Mouse (Mus musculus) cerebellum, adult (tissue): ENCODE measurements around the gene Pecr.

Source experiments
- ATAC-seq: cut with Nextera tagmentation; 2 replicates; pipeline ENCODE4 v1.9.2; 2017; ENCODE audit warnings: mild to moderate bottlenecking, moderate library complexity, mixed read lengths; ENCODE audit not compliant: insufficient number of reproducible peaks, low FRiP score, low TSS enrichment

Pecr gene

GRCm38 (mm10) chr1:72283992-72284485 lies at the start of gene Pecr, which contains the start of gene Tmem169:
TSS of gene Pecr (minus strand) at chr1:72284314.
TSS of gene Tmem169 (plus strand) at chr1:72284369.
- ATAC-seq, result peak; percentile 94

DNA sequence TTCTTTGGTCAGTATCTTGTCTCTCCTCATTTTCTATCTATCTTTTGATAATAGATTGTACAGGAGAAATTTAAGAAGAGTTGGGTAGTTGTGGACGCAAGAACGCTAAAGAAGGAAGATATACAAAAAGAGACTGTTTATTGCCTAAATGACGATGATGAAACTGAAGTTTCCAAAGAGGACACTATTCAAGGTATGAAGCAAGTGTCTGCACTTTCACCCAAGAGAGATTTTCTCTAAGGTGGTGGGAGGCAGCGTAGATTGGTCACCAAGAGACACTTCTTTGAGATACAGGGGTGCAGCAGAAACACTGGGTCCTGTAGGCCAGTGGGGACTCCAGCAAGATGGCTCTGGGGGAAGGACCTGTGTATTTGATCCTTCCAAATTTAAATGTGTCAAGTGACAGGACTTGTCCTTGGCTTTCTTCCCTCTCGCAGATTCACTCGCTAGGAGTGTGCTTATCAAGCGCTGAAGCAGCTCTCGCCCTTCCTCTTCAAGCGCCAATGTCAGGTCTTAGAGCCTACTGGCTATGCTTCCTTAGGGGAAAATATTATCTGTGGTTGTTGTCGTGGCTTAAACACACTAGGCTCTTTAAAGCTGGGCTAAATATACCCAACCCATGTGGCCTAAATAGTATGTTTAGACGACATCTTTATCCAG lies 42.2 kb upstream of the Pecr start:
- ATAC-seq, result no peak

DNA sequence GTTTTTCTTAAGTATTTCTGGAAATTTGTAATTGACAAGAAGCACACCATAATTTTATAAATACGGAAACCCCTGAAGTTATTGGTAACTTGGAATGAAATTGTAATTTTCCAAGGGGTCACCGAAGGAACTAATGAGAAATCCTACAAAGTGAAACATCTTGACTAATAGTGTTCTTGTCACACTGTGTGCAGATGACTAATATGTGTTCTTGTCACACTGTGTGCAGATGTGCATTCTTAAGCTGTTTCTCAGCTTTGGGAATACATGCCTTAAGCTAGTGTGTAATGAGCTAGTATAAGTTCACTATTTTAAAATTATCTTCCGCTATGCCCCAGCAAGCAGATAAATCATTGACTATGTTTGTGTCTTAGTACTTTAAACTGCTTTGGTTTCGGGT lies 39.1 kb upstream of the Pecr start:
- ATAC-seq, result no peak

- no peak for ATAC-seq
These were observed 36.6 kb upstream of the Pecr start for GRCm38 (mm10) chr1:72320759-72321158.

GRCm38 (mm10) chr1:72316901-72317300 lies 32.8 kb upstream of the Pecr start:
- no peak for ATAC-seq

- ATAC-seq, result no peak
These were observed 32.3 kb upstream of the Pecr start for GRCm38 (mm10) chr1:72316409-72316808.

GRCm38 (mm10) chr1:72315447-72315846 lies 31.3 kb upstream of the Pecr start:
- ATAC-seq, result no peak

DNA sequence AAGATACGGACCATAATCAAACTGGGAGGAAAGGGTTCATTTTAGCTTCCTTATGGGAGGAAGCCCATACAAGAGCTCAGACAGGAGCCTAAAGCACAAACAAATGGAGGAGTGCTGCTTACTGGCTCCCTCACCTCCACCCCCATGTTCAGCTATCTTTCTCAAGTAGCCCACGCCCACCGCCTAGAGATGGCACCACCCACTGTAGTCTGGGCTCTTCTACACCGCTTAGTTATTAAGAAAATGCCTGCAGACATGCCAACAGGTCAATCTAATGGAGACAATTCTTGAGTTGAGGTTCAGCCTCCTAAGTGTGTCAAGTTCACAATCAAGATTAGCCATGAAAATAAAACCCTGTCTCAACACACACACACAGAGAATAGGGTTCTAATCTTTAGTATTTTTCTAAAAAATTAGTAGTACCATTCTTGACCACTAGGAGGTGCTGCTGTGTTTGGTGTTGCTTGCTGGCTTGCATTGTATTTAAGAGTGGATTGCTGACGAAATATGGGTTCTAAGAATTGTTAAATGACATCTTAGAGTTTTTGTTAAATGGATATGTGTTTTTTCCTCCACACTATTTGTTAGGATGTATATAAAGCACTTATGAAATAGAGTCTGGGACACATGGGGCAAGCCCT lies 29.4 kb upstream of the Pecr start:
- ATAC-seq, result 0 out of 2 replicates have a peak, but pooled peaks have one; percentile 20

- ATAC-seq, result no peak
These were observed 28.7 kb upstream of the Pecr start for GRCm38 (mm10) chr1:72312701-72313398.

DNA sequence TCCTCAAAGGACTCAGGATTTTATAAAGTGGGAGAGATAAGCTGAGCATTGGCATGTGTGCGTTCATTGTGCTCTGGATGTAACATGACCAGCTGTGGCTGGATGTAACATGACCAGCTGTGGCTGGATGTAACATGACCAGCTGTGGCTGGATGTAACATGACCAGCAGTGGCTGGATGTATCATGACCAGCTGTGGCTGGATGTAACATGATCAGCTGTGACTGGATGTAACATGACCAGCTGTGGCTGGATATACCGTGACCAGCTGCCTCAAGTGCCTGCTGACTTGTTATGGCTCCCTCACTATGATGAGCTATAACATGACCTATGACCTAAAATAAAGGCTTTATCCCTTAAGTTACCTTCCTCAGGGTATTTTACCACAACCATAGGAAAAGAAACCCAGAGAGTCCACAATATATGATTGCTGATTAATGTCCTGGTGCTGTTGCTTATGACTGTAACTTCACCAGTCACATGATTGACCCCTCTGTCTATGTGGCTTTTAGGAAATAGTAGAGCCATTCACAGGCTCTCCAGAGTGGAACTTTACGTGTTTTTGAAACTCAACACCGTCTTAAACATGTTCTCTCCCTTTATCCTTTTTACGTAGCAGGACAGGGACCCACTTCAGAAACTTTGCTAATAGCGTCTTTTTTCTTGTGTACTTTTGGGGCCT lies 25.8 kb upstream of the Pecr start:
- ATAC-seq, result no peak

DNA sequence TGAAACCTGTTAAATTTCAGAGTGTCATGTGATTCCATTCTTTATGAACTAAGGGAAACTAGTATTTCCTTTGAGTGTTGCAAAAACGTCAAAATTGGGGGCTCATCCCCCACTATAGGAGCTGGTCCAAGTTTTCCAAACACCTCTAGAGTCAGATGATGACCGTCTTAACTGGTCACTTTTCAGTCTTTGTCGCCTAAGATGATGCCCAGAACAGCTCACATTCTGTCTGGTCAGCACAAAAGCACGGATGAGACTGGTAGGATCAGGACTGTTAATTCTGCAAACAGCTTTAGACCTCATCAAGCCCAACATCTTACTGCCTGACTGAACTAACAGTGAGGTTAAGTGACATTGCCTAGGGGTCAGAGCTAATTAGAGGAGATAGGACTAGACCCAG lies 24.8 kb upstream of the Pecr start:
- ATAC-seq, result no peak

GRCm38 (mm10) chr1:72307317-72307798 lies 23.2 kb upstream of the Pecr start, which contains the start of gene Xrcc5:
TSS of gene Xrcc5 (plus strand) at chr1:72307421.
- peak; percentile 98 for ATAC-seq

GRCm38 (mm10) chr1:72306679-72307181 lies 22.6 kb upstream of the Pecr start:
- ATAC-seq, result 0 out of 2 replicates have a peak, but pooled peaks have one; percentile 12

DNA sequence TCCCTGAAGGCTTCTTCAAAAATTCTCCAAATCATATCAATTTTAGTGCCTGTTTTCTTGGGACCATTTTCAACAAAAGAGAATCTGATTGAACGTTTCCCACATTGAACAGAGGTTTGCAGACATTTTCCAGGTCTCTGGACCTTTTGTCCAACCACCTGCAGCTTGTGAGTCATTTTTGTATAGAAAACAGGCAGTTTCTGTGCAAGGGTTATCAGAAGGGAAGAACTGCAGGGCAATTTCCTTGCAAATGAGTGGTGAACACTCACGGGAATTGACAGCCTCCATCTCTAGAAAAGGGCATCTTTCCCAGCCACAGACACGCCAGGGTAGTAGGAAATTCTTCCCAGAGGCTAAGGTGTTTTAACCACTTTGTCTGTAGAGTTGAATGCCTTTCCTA lies 22.1 kb upstream of the Pecr start:
- ATAC-seq, result no peak

- no peak for ATAC-seq
These were observed 17.7 kb upstream of the Pecr start for GRCm38 (mm10) chr1:72301845-72302244.

GRCm38 (mm10) chr1:72295746-72296145 lies 11.6 kb upstream of the Pecr start:
- no peak for ATAC-seq

DNA sequence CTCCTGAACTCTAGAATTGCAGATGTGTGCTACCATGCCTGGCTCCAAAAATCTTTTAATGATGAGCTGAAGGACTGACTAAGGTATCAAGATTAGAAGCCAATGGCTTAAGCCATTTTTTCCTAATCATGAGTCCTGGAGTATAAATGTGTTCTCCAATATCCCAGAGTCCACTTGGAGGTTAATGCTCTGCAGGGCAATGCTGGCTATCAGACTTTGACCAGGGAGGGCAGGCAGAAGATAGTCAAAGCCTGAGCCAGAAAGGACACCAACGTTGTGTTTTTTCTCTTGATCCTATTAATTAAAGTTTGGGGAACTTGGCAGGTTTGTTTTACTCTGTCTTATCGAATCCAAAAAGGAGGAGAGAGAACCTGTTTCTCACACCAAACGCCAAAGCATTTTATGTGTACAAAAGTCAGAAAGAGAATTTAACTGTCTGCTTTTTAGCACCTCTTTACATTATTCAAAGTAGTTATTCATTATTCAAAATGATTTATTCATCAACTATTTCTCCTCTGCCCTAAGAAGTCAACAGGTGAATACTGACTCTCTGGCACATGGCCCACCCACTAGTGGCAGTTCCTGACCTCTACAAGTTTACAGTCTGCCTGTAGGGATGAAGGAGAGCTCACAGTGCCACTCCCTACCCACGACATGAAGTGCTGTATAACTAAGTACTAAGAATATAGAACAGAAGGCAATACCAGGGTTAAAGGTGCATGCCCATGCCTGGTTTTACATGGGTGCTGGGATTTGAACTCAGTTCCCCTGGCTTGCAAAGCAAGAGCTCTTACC lies 10.0 kb upstream of the Pecr start:
- ATAC-seq, result no peak

DNA sequence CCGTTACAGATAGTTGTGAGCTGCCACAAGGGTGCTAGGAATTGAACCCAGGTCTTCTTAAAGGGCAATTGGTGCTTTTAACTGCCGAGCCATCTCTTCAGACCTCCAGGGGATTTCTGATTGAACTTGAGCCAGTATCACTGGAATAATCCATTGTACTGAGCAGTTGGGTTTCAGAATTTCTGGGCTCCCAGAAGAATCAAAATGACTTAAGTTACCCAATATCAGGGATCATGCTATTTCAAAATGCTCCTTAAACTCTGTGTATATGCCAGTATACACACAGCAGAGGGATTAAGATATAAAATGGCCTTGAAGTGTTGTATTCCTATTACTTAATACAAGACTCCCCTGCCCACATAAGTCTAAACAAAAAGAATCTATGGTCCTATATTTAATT lies 7.8 kb upstream of the Pecr start:
- ATAC-seq, result no peak

DNA sequence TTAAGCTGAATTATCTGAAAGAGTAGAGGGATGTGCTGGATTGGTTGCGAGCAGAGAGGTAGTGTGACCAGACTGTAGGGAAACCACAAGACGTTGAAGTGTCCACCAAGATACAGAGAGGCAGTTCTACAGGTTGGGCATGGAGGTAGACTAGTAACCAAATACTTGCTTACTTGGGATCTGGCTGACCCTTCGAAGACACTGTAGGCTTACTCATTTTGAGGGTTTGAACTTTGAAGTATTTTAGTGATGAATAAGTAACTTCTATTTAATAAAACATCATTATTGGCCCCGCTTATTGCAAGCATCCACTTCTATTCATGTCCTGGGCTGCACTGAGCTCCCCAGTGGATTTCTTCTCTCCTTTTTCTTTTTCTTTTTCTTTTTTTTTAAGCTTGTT lies 7.3 kb upstream of the Pecr start:
- no peak for ATAC-seq

DNA sequence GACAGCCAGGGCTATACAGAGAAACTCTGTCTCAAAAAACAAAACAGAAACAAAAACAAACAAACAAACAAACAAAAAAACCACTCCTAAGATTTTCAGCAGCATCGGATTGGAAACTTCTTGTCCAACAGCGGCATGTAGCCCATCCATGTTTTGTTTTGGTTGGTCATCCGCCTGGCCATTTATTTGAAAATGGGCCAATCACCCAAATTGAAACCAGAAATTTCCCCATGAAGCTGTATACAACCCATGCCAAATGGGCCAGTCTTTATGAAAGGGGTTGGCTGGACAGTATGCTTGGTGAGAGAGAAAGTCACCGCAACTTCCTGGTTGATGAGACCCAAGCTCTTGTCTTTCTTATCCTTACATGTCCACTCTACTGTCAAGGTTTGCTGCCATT lies 6.8 kb upstream of the Pecr start:
- ATAC-seq, result no peak
